Mouse (Mus musculus) cerebral cortex, adult 2 months (tissue): ENCODE measurements around the gene Polg2.

Experiments used
- WGBS: fragments of 180-500 bp; shearing (Covaris S2); methylation state at CpG from one replicate; pipeline ENCODE4 v1.1.7; 2018; 5-methylcytosine and 5-hydroxymethylcytosine counted together

Gene Polg2

DNA sequence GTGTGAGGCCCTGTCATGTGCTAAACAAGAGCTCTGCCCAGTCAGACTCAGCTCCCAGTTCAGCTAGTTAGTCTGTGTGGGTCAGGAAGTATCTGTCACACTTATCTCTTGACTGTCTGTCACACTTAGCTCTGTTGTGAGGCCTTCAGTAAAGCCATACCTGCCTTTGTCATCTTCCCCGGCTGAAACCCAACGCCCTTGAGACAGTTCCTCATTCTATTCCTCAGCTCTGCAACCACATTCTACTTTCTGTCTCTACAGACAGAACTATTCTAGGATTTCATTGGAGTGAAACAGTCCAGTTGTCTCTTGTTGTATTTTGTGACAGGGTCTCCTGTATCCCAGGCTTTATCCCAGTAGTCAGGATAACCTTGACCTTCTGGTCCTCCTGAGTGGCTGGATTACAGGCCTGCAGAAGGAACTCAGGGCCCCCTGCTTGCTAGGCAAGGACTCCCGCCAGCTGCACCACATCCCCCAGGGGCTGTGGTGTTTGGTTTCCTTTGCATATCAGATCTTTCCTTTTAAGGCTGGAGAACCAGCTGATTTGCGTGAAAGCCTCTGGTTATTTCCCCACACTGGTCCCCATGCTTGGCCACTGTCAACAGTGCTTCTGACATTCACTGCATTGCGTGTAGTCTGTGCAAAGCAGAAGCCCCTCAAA lies 17.1 kb downstream of the Polg2 start:
- 77% methylated on average over 5 of the region's 5 CpGs for WGBS

DNA sequence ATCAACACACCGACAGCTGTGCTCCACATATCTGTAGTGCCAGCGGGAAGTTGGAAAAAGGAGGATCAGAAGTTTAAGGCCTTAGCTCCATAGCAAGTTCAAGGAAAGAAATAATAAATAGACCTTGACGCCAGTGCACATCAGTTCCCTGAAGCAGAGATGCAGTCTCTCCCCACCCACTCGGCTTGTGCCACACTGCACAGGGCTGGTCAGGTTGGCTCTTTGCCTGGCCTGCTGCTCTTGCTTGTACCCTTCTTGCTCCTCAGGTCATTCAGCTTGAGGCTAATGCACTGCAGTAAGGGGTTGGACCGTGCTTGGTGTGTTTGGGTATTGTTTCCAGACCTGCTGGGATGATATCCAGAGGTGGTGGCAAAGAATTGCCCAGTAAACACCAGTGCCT lies 18.8 kb downstream of the Polg2 start:
- 90% methylated on average over 5 of the region's 5 CpGs for WGBS

GRCm38 (mm10) chr11:106759028-106759427 lies 20.3 kb downstream of the Polg2 start:
- 92% methylated on average over 3 of the region's 3 CpGs for WGBS

GRCm38 (mm10) chr11:106755583-106755982 lies 23.8 kb downstream of the Polg2 start:
- 44% methylated on average over 5 of the region's 5 CpGs for WGBS

DNA sequence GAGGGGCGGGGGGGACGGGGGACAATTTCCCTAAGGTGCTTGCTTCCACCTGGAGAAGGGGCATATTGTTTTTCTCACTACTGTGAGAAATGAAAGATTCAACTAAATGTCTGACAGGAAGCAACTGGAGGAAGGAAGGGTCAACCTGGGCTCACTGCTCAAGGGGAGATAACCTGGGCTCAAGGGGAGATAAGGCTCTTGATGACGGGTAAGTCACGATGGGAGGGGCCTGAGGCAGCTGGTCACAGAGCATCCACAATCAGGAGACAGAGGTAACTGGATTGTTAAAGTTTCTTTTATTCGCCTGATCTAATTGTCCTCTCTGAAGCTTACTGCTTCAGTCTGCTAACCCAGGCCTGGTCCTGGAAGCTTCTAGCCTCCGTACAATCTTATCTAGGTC lies 26.0 kb downstream of the Polg2 start:
- 92% methylated on average over 6 of the region's 6 CpGs for WGBS

GRCm38 (mm10) chr11:106752103-106752502 lies 27.2 kb downstream of the Polg2 start:
- 81% methylated on average over 7 of the region's 7 CpGs for WGBS

- whole genome bisulfite sequencing, result 84% methylated on average over 17 of the region's 17 CpGs
Measured at GRCm38 (mm10) chr11:106751039-106752018, 28.0 kb downstream of the Polg2 start, which contains the start of gene Milr1. Gene Milr1 (plus strand): TSS chr11:106751226.

DNA sequence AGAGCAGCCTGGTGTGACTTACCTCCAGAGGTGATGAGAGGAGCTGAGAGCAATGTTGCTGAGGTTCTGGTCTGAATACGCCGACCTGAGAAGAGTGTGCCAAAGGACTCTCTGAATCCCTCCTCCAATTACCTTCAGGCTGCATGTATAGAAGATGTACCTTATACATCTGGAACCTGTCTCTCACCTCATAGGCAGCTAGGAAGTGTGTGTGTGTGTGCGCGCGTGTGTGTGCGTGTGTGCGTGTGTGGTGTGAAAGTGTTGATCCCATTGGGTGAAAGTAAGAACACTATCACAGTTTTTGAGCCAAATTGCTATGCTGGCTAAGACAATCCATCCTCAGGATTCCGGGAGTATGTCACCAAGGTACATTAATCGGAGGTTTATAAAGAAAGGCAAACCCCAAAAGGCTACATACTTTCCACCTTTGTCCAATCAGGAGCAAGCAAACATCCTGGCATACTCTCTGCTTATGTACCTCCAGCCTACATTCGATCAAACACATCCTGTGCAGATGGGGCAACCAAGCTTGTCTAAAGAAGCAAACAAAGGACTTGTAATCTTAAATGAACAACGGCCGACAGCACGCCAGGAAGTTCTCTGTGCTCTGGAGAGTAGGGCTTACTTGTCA lies 29.1 kb downstream of the Polg2 start, which contains the start of gene Pecam1:
Gene Pecam1 (minus strand): TSS at position 508 of the 631 bp plus-strand sequence.
- 84% methylated on average over 13 of the region's 13 CpGs for WGBS

DNA sequence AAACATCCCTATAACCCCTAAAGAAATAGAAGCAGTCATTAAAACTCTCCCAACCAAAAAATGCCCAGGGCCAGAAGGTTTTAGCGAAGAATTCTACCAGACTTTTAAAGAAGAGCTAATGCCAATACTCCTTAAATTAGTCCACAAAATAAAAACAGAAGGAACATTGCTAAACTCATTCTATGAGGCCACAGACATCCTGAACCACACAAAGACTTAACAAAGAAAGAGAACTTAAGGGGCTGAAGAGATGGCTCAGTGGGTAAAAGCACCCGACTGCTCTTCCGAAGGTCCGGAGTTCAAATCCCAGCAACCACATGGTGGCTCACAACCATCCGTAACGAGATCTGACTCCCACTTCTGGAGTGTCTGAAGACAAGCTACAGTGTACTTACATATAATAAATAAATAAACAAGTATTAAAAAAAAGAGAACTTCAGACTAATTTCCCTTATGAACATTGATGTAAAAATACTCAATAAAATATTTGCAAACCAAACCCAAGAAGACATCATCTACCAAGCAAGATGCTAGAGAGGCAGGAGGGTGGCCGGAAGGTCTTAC lies 29.7 kb downstream of the Polg2 start:
- WGBS, result 93% methylated on average over 7 of the region's 7 CpGs

- 90% methylated on average over 5 of the region's 5 CpGs for WGBS
Measured at GRCm38 (mm10) chr11:106744949-106745348, 34.4 kb downstream of the Polg2 start.

DNA sequence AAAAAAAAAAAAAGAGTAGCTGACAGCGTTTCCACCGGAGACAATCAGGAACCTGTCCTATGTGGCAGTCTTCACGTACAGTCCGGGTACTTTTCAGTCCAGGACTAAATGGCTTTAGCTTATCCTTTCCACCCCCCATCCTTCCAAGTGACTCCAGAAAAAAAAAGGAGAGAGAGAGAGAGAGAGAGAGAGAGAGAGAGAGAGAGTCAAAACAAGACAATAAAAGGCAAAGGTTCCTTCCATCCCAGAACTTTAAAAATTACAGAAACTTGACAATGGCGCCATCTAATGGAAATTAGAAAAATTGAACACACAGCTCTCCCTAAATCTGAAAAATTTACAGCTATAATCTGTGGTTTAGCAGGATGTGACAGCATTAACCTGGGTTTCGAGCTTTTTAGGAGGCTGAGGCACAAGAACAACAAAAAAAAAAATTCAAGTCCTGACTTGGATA lies 36.9 kb downstream of the Polg2 start:
- 41% methylated on average over 6 of the region's 6 CpGs for WGBS

DNA sequence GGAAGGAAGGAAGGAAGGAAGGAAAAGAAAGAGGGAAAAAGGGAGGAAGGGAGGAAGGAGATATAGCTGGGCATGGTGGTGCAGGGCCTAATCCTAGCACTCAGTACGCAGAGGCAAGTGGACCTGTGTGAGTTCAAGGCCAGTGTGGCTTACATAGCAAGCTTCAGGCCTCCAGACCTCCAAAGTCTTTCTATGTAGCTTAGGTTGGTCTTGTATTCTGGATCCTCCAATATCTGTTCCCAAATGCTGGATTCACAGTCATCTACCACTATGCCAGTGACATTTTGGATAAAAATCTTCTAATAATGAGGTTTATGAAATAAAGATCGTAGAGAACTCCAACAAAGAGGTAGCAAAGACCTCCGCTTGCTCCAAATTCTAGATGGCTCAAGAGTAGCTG lies 37.5 kb downstream of the Polg2 start:
- 95% methylated on average over 3 of the region's 3 CpGs for WGBS

DNA sequence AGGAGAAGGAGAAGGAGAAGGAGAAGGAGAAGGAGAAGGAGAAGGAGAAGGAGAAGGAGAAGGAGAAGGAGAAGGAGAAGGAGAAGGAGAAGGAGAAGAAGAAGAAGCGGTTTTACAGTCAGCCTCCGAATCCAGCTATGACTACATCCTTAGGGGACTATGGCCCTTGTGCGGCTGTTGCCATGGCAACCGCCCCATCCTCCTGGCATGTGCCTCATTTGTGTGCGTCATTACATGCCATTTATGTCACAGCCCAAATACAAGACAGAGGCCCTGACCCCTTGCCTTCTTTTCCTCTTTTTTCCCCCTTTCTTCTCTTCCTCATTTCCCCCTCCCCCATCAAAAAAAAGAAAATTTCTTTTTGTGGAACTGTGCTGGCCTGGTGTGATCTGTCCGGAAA lies 38.1 kb downstream of the Polg2 start:
- WGBS, result 48% methylated on average over 6 of the region's 6 CpGs

- 94% methylated on average over 5 of the region's 8 CpGs for WGBS
Measured at GRCm38 (mm10) chr11:106740724-106741123, 38.6 kb downstream of the Polg2 start.

DNA sequence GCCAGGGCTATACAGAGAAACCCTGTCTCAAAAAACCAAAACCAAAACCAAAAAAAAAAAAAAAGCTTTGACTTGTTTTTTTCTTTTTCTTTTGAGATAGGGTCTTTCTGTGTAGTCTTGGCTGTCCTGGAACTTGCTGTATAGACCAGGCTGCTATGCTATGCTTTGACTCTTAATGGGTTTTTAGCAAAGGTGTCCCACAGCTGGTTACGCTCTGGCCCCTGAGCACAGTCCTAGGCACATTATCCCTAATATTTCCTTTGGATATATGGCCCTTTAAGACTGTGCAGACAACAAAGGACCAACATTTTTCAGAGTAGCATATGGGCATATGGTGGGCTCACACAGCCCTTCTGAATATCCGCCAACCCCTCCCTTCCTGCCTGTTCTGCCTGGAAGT lies 40.2 kb downstream of the Polg2 start:
- 89% methylated on average over 2 of the region's 2 CpGs for WGBS

DNA sequence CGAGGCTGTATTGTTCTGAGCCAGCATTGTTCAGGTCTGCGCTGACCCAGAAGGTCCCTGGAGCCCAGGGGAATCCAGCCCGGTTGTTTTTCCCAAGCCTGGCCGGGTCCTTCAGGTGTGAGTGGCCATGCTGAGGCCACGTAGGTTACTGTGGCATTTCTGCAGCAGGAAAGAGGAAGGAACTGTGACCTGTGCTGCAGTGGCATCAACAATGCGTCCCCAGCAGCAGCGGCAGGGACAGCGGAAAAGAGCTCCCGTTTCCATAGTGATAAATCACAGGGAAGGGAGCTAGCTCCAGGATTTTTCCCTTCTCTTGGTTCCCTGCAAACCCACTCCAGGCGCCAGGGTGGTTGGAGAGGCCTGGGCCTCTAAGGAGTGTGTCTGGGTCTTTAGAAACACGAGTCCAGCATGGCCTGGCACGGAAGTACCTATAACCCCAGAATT lies 42.1 kb downstream of the Polg2 start:
- WGBS, result 22% methylated on average over 12 of the region's 12 CpGs

GRCm38 (mm10) chr11:106736614-106737013 lies 42.7 kb downstream of the Polg2 start:
- 72% methylated on average over 3 of the region's 3 CpGs for WGBS

DNA sequence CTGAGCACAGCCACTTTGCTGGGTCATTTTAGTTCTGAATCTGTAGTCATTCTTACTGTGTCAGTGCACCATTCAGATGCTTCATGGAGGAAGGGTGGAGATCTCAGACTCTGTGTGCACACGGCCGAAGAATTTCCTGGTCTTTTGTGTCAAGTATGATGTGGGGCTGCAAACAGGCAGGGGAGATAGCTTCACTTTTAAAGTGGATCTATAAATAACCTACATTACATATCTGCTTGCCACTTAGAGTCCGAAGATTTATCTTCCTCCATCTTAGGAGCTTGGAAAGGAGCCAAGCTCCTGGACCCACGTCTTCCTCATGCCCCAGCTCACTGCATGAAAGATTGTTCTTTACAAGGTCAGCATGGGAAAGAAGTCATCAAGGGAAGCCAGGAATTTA lies 48.6 kb downstream of the Polg2 start:
- 77% methylated on average over 4 of the region's 4 CpGs for WGBS

GRCm38 (mm10) chr11:106729656-106730055 lies 49.7 kb downstream of the Polg2 start:
- WGBS, result 100% methylated on average over 1 of the region's 1 CpGs

GRCm38 (mm10) chr11:106728402-106729366 lies 50.7 kb downstream of the Polg2 start:
- WGBS, result 88% methylated on average over 10 of the region's 10 CpGs

DNA sequence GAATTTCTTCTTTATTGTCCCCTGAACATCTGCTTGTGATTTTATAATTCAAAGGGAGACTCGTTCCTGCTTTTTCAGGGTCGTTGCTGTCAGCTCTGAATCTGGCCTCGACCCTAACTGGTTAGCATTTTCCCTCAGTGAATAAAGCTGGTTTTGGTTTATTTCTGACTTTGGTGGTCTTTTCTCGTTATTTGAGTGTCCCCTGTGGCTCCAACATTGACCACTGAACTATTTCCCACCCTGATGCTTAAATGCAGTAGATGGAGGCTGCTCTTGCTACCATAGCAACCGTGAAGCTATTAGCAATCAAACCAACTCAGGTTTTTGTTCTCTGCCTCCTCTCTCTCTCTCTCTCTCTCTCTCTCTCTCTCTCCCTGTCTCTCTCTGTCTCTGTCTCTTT lies 51.4 kb downstream of the Polg2 start:
- 59% methylated on average over 5 of the region's 5 CpGs for WGBS
